Mouse (Mus musculus) embryonic facial prominence, embryonic 11.5 days (tissue): ENCODE measurements around the gene Nelfb. TPM values are rescaled to one million over a fixed set of nuclear protein-coding genes. Genes with fewer than 3 reads are reported as not detected.
A peak's percentile ranks its signal among the peaks of the same experiment; 100 is the strongest.

ENCODE experiments used
- ATAC-seq: fragments of 200-750 bp; cut with Nextera tagmentation; replicated peaks from 2 replicates; pipeline ENCODE4 v1.8.0; 2017; ENCODE audit warnings: low read depth; ENCODE audit not compliant: insufficient number of reproducible peaks, low FRiP score, low TSS enrichment
- DNase-seq: peaks from one replicate; pipeline ENCODE4 v3.0.0-alpha.2; 2015; ENCODE audit warnings: low spot score
- H3K27ac ChIP-seq: fragments of 300-500 bp; sonication (generic); replicated peaks from 2 replicates; pipeline ENCODE4 v1.5.1; 2014; ENCODE audit warnings: mild to moderate bottlenecking, low read depth, low read length, control low read depth
- H3K27me3 ChIP-seq: fragments of 300-500 bp; sonication (generic); 2 replicates; pipeline ENCODE4 v1.6.1; 2014; ENCODE audit warnings: mild to moderate bottlenecking, low read length, moderate library complexity, mixed read lengths; ENCODE audit not compliant: control insufficient read depth, insufficient read depth
- H3K36me3 ChIP-seq: fragments of 300-500 bp; sonication (generic); replicated peaks from 2 replicates; pipeline ENCODE4 v1.6.1; 2014; ENCODE audit warnings: low read depth, mild to moderate bottlenecking, low read length, moderate library complexity, mixed read lengths; ENCODE audit not compliant: control insufficient read depth, insufficient read depth
- H3K4me1 ChIP-seq: fragments of 300-500 bp; sonication (generic); 2 replicates; pipeline ENCODE4 v1.6.1; 2014; ENCODE audit warnings: low read length, mixed read lengths; ENCODE audit not compliant: control insufficient read depth, insufficient read depth
- H3K4me2 ChIP-seq: fragments of 300-500 bp; sonication (generic); 2 replicates; pipeline ENCODE4 v1.6.1; 2014; ENCODE audit warnings: low read depth, mild to moderate bottlenecking, control low read depth, low read length, moderate library complexity
- H3K4me3 ChIP-seq: fragments of 300-500 bp; sonication (generic); 2 replicates; pipeline ENCODE4 v1.5.1; 2014; ENCODE audit warnings: low read depth, low read length, control low read depth
- H3K9ac ChIP-seq: fragments of 300-500 bp; sonication (generic); replicated peaks from 2 replicates; pipeline ENCODE4 v1.6.1; 2014; ENCODE audit warnings: mild to moderate bottlenecking, control low read depth, low read length
- H3K9me3 ChIP-seq: fragments of 300-500 bp; sonication (generic); replicated peaks from 2 replicates; pipeline ENCODE4 v1.6.1; 2016; ENCODE audit warnings: mild to moderate bottlenecking, low read length, inconsistent platforms, mixed read lengths; ENCODE audit not compliant: control insufficient read depth
- WGBS: fragments of 180-500 bp; shearing (Covaris S2); extraction: QIAGEN DNeasy Blood & Tissue Kit; methylation state at CpG from one replicate; pipeline ENCODE4 v1.1.7; 2014; 5-methylcytosine and 5-hydroxymethylcytosine counted together
- polyA plus RNA-seq: library from polyadenylated mRNA; unstranded; fragments of >200 nt; fragmentation: Nextera tagmentation; extraction: Ambion mirVana; gene quantifications from 2 replicates; pipeline ENCODE4 v1.2.1, GENCODE M21; 2014

The Nelfb gene
- polyA plus RNA-seq, 1 experiment from 2014 or later = 90.5 TPM

DNA sequence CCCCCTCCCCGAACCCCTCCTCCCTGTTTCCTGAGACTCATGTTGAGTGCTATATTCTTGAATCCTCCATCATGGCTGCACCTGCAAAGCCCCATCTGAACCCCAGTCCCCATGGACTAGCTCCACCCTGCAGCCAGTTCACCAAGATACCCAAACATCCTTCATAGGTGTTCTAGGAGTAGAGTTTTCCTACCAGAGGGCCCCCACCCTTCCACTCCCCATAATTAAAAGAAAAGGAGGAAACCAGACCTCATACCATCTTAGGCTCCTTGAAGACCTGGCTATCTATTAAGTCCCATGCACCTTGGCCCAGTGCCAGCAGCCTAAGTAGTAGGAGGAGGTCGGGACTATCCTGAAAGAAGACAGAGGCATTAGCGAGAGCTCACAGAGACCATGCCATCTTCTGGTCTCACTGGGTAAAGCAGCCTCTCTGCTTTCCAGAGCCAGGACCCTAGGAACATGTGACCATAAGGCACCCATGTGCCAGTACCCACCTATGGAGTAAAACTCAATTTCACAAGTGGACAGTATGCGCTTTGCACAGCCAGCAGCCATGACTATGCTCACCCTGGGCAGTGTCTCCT is 7.6 kb downstream of the Nelfb start:
- no peak for ATAC-seq
- no peak overlapping the region for H3K4me2 ChIP-seq
- H3K27ac ChIP-seq = no peak overlapping the region
- no peaks in the 10 kb centered on the region for H3K27me3 ChIP-seq
- H3K4me1 ChIP-seq = no peaks in the 10 kb centered on the region
- no peak overlapping the region for H3K4me3 ChIP-seq
- H3K9me3 ChIP-seq = no peaks in the 10 kb centered on the region
- WGBS = 69% methylated on average over 4 of the region's 4 CpGs
- H3K9ac ChIP-seq = no peak overlapping the region
- no peak for DNase-seq
- peaks cover 14% of the 10 kb centered on the region for H3K36me3 ChIP-seq

DNA sequence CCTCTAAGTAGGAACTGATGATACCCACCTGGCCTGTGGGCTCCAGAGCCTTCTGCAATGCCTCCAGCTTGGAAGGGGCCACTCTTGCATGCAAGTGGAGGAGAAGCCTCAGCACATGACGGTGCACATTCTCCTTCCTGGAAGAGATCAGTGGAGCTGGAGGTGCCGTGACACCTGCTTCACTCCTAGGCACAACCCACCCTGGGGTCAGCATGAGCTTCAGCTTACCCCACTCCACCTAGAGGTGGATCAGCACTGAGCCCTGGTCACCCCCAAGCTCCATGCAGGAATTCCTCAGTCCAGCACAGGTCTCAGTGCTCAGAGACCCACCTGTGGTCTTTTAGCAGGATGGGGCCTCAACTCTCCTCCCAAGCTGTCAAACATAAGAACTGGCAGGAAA is 10.7 kb downstream of the Nelfb start:
- Histone ChIP-seq H3K36me3 (peaks cover 14% of the 10 kb centered on the region), H3K27me3 (peaks cover 7% of the 10 kb centered on the region), H3K4me3 (no peak overlapping the region), H3K9me3 (no peaks in the 10 kb centered on the region), H3K4me1 (no peaks in the 10 kb centered on the region), H3K27ac (no peak overlapping the region), H3K9ac (no peak overlapping the region), H3K4me2 (no peak overlapping the region)
- no peak for DNase-seq
- WGBS = 96% methylated on average over 2 of the region's 2 CpGs
- ATAC-seq = no peak

DNA sequence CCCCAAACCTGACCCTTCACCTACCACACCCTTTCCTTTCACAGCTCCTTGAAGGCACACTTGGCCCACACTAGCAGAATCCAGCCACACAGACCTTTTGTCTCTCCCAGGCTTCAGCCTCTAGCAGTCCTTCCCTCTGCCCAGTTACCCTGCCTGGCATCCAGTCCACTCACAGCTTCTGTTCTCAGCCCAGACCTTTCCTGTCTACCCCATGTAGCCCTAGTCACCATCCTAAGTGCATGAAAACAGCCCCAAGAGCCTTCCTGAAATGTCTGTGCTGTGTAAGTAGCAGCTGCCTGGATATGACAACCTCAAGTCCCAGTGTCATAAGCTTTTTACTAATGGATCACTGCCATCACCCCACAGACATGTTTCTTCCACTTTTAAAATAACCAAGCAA is 13.3 kb downstream of the Nelfb start:
- H3K27me3 ChIP-seq = peaks cover 18% of the 10 kb centered on the region
- ATAC-seq = no peak
- no peaks in the 10 kb centered on the region for H3K9me3 ChIP-seq
- no peaks in the 10 kb centered on the region; the same call in none of the 2 replicates for H3K4me1 ChIP-seq
- no peak for DNase-seq
- H3K4me3 ChIP-seq = no peak overlapping the region
- H3K9ac ChIP-seq = no peak overlapping the region
- H3K27ac ChIP-seq = no peak overlapping the region
- H3K36me3 ChIP-seq = peaks cover 7% of the 10 kb centered on the region
- H3K4me2 ChIP-seq = no peak overlapping the region

- DNase-seq (no peak), ATAC-seq (no peak)
- Histone ChIP-seq H3K9ac (no peak overlapping the region), H3K4me2 (no peak overlapping the region), H3K9me3 (no peaks in the 10 kb centered on the region), H3K36me3 (peaks cover 4% of the 10 kb centered on the region), H3K27ac (no peak overlapping the region), H3K4me1 (no peaks in the 10 kb centered on the region; the same call in none of the 2 replicates), H3K4me3 (no peak overlapping the region), H3K27me3 (peaks cover 18% of the 10 kb centered on the region)
- 20% methylated on average over 2 of the region's 2 CpGs for WGBS
Observed at GRCm38 (mm10) chr2:25197191-25197590, 14.1 kb downstream of the Nelfb start.

- 12% methylated on average over 8 of the region's 8 CpGs for WGBS
- Histone ChIP-seq H3K4me3 (0 out of 2 replicates have a peak within 1 kb of the TSS, but pooled peaks have one; percentile 6), H3K4me2 (peak within 1 kb of the TSS; percentile 25), H3K9me3 (no peaks in the 10 kb centered on the region), H3K9ac (no peak within 1 kb of the TSS; the same call in 1 of the 2 replicates), H3K27me3 (peaks cover 18% of the 10 kb centered on the region), H3K4me1 (no peaks in the 10 kb centered on the region; the same call in none of the 2 replicates), H3K27ac (no peak within 1 kb of the TSS), H3K36me3 (peaks cover 4% of the 10 kb centered on the region)
- no peak for ATAC-seq
- DNase-seq = peak; percentile 29
Observed at GRCm38 (mm10) chr2:25196172-25196954, 14.9 kb downstream of the Nelfb start, which contains the start of gene Tor4a. Gene Tor4a (minus strand): TSS chr2:25196886.

DNA sequence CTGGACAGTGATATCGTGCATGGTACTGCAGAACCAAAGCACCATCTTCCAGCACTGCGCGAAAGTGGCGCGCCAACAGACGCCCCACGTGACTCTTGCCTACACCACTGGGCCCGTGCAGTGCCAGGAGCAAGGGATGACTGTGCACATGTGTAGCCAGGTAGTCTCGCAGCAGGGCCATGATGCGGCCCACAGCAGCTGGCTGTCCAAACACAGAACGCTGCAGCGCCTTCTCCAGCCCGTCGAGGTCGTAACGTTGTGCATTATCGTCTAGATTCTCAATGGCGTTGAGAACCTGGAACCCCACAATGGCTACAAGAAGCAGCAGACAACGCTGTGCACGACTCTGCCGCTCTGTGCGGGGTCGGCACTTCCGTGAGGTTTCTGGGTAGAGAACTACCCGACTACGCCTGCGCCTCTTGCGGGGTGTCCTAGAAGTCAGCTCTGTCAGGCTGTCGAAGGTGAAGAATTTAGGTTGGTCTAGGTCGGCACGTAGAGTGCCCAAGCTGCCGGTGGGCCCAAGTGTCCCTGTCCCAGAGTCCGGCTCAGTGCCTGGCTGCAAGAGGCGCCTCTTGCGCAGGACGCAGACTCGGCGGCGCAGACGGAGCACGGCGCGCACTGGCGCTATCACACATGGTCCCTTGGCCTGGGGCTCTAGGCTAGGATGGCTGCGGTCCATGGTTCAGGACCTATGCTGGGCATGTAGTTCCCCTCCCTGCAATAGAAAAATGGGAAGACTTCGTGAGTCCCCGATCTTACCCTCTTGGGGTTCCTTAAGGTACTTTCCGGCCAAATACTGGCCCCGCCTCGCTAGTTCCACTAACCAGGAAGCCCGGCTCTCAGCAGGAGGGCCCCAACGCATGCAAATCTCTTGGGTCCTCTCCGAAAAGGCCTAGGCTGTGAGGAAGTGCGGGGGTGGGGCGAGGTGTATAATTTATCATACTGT is 15.8 kb downstream of the Nelfb start:
- H3K27ac ChIP-seq = no peak overlapping the region
- ATAC-seq (no peak), DNase-seq (no peak)
- H3K9ac ChIP-seq = no peak overlapping the region; the same call in 1 of the 2 replicates
- whole genome bisulfite sequencing = 18% methylated on average over 55 of the region's 55 CpGs
- H3K4me1 ChIP-seq = no peaks in the 10 kb centered on the region; the same call in none of the 2 replicates
- 0 out of 2 replicates have a peak overlapping the region, but pooled peaks have one; percentile 6 for H3K4me3 ChIP-seq
- peak overlapping the region; percentile 25 for H3K4me2 ChIP-seq
- peaks cover 18% of the 10 kb centered on the region for H3K27me3 ChIP-seq
- peaks cover 4% of the 10 kb centered on the region; the same call in 1 of the 2 replicates for H3K36me3 ChIP-seq
- no peaks in the 10 kb centered on the region for H3K9me3 ChIP-seq

- no peak for DNase-seq
Observed at GRCm38 (mm10) chr2:25194486-25195171, 16.7 kb downstream of the Nelfb start.

More at GRCm38 (mm10) chr2:25194486-25195171, 16.7 kb downstream of the Nelfb start:
- H3K4me1 ChIP-seq = no peaks in the 10 kb centered on the region; the same call in none of the 2 replicates
- no peak overlapping the region for H3K27ac ChIP-seq
- WGBS = 82% methylated on average over 17 of the region's 17 CpGs
- H3K9me3 ChIP-seq = no peaks in the 10 kb centered on the region
- H3K27me3 ChIP-seq = peaks cover 18% of the 10 kb centered on the region
- no peak overlapping the region for H3K4me2 ChIP-seq
- no peak overlapping the region for H3K9ac ChIP-seq
- H3K36me3 ChIP-seq = no peaks in the 10 kb centered on the region
- no peak overlapping the region for H3K4me3 ChIP-seq
- ATAC-seq = no peak
